Mouse (Mus musculus): Measurements from ENCODE around the gene Slc4a8.

Gene Slc4a8

GRCm38 (mm10) chr15:100832784-100833183, 71.2 kb downstream of the Slc4a8 start:
- no peak for DNase-seq

- no peak for DNase-seq
These were observed 75.2 kb downstream of the Slc4a8 start for GRCm38 (mm10) chr15:100836729-100837128.

- peak; percentile 38 for DNase-seq
These were observed 77.2 kb downstream of the Slc4a8 start for GRCm38 (mm10) chr15:100838607-100839207.

- no peak for DNase-seq
These were observed 82.8 kb downstream of the Slc4a8 start for GRCm38 (mm10) chr15:100844336-100844735.

GRCm38 (mm10) chr15:100845049-100845879, 83.7 kb downstream of the Slc4a8 start:
- DNase-seq: peak; percentile 40

GRCm38 (mm10) chr15:100847193-100847592, 85.6 kb downstream of the Slc4a8 start:
- no peak for DNase-seq

GRCm38 (mm10) chr15:100857586-100857985, 96.0 kb downstream of the Slc4a8 start:
- no peak for DNase-seq

- DNase-seq: no peak
These were observed 99.3 kb downstream of the Slc4a8 start for GRCm38 (mm10) chr15:100860856-100861255.

GRCm38 (mm10) chr15:100865556-100865955, 104.0 kb downstream of the Slc4a8 start:
- DNase-seq: no peak

GRCm38 (mm10) chr15:100869558-100869957, 108.0 kb downstream of the Slc4a8 start, which contains the start of gene Scn8a:
Scn8a (plus strand) TSS chr15:100869858.
- DNase-seq: no peak

- DNase-seq: no peak
These were observed 108.6 kb downstream of the Slc4a8 start for GRCm38 (mm10) chr15:100870001-100870774.

- no peak for DNase-seq
These were observed 109.2 kb downstream of the Slc4a8 start for GRCm38 (mm10) chr15:100870775-100871106.

GRCm38 (mm10) chr15:100871107-100872011, 109.8 kb downstream of the Slc4a8 start:
- DNase-seq: no peak

- peak; percentile 52 for DNase-seq
These were observed 111.6 kb downstream of the Slc4a8 start for GRCm38 (mm10) chr15:100873155-100873554.
